Comparison of ENCODE assay signal across 15 mouse cellular contexts in genomic region chr12:103315831-103316545, GRCm38 (mm10). TPM values are rescaled to one million over a fixed set of nuclear protein-coding genes. Genes with fewer than 3 reads are reported as not detected.
A peak's percentile ranks its signal among the peaks of the same experiment; 100 is the strongest.
DNase-seq lines count a peak whose midpoint lies in the region; ATAC-seq and TF ChIP-seq lines count a peak whose summit lies in the region.
"Had no signal": no experiment of that assay in that cellular context is flagged by ENCODE, and none has a peak within 500 bp of the region (broad histone marks: within the 10 kb centered on the region; RNA-seq: fewer than 3 reads in every experiment).

No protein-coding gene starts in this region.

- no peak for TF ChIP-seq EP300 in heart, adult 2 months (IDR thresholded peaks at IDR 0.05; ENCODE audit: insufficient read depth, low read depth, low read length)

- no peak overlapping the region for H3K27ac ChIP-seq in heart, embryonic 11.5 days (ENCODE audit: low read depth, low read length)
- no peak overlapping the region for H3K27ac ChIP-seq in heart, adult 2 months
- no peak overlapping the region for H3K27ac ChIP-seq in embryonic facial prominence, embryonic 11.5 days (replicated peaks; ENCODE audit: low read depth, low read length)
- no peak overlapping the region for H3K27ac ChIP-seq in hindbrain, embryonic 14.5 days
- H3K27ac ChIP-seq in midbrain, postnatal 0 days (ENCODE audit: low read depth, low read length) = no peak overlapping the region
- no peak overlapping the region for H3K27ac ChIP-seq in left cerebral cortex, adult 2 months
- H3K27ac ChIP-seq: kidney, embryonic 15.5 days; limb, embryonic 15.5 days had no signal

- WGBS in heart, embryonic 11.5 days (ENCODE audit: insufficient replicate concordance) = 33% methylated on average over 20 of the region's 20 CpGs
- 38% methylated on average over 20 of the region's 20 CpGs for WGBS in heart, adult 2 months
- 36% methylated on average over 20 of the region's 20 CpGs for WGBS in embryonic facial prominence, embryonic 11.5 days
- WGBS in hindbrain, embryonic 14.5 days = 23% methylated on average over 20 of the region's 20 CpGs
- 21% methylated on average over 20 of the region's 20 CpGs for WGBS in midbrain, postnatal 0 days

- no peaks in the 10 kb centered on the region for H3K9me3 ChIP-seq in heart, embryonic 11.5 days (replicated peaks; ENCODE audit: control insufficient read depth, low read length)
- H3K9me3 ChIP-seq in embryonic facial prominence, embryonic 11.5 days (replicated peaks; ENCODE audit: control insufficient read depth, low read length) = no peaks in the 10 kb centered on the region
- H3K9me3 ChIP-seq in hindbrain, embryonic 14.5 days (ENCODE audit: control insufficient read depth, low read length) = no peaks in the 10 kb centered on the region
- H3K9me3 ChIP-seq in midbrain, postnatal 0 days (ENCODE audit: low read length) = no peaks in the 10 kb centered on the region
- H3K9me3 ChIP-seq: kidney, embryonic 15.5 days; limb, embryonic 15.5 days had no signal

- peaks cover 38% of the 10 kb centered on the region for H3K27me3 ChIP-seq in heart, embryonic 11.5 days (ENCODE audit: control insufficient read depth, insufficient read depth, low read length)
- H3K27me3 ChIP-seq in heart, adult 2 months (ENCODE audit: control insufficient read depth, insufficient read depth, low read length) = no peaks in the 10 kb centered on the region
- peaks cover 9% of the 10 kb centered on the region; the same call in 1 of the 2 replicates for H3K27me3 ChIP-seq in embryonic facial prominence, embryonic 11.5 days (ENCODE audit: control insufficient read depth, insufficient read depth, low read length)
- H3K27me3 ChIP-seq in hindbrain, embryonic 14.5 days (ENCODE audit: control insufficient read depth, insufficient read depth, low read length) = peaks cover 9% of the 10 kb centered on the region; the same call in 1 of the 2 replicates
- H3K27me3 ChIP-seq in midbrain, postnatal 0 days (ENCODE audit: insufficient read depth, low read length) = peaks cover 4% of the 10 kb centered on the region; the same call in 1 of the 2 replicates

- peaks cover 1% of the 10 kb centered on the region; the same call in 1 of the 2 replicates for H3K36me3 ChIP-seq in heart, embryonic 11.5 days (ENCODE audit: control insufficient read depth, insufficient read depth, low read length)
- H3K36me3 ChIP-seq in heart, adult 2 months (ENCODE audit: control insufficient read depth, insufficient read depth, low read length) = no peaks in the 10 kb centered on the region
- no peaks in the 10 kb centered on the region for H3K36me3 ChIP-seq in embryonic facial prominence, embryonic 11.5 days (replicated peaks; ENCODE audit: control insufficient read depth, insufficient read depth, low read depth, low read length)
- no peaks in the 10 kb centered on the region for H3K36me3 ChIP-seq in hindbrain, embryonic 14.5 days (replicated peaks; ENCODE audit: control insufficient read depth, insufficient read depth)
- H3K36me3 ChIP-seq in midbrain, postnatal 0 days (ENCODE audit: insufficient read depth, low read length) = no peaks in the 10 kb centered on the region
- H3K36me3 ChIP-seq: kidney, embryonic 15.5 days; limb, embryonic 15.5 days had no signal

- no peak for DNase-seq in heart, adult 2 months
- DNase-seq in embryonic facial prominence, embryonic 11.5 days (ENCODE audit: low spot score) = no peak
- DNase-seq in hindbrain, embryonic 14.5 days (ENCODE audit: low spot score) = no peak
- peak; percentile 19 for DNase-seq in midbrain, postnatal 0 days (ENCODE audit: low spot score)
- DNase-seq in left cerebral cortex, adult 2 months (ENCODE audit: extremely low spot score in 1 of 2, low spot score in 2 of 2) = no peak
- no peak for DNase-seq in ovary, postnatal 10 days (ENCODE audit: low spot score)
- DNase-seq in urinary bladder, postnatal 10 days (ENCODE audit: low spot score) = no peak
- DNase-seq: cerebellum, adult 18-20 months; right cerebral cortex, postnatal 4 days; thymus, postnatal 25 days had no signal

- no peak for ATAC-seq in heart, embryonic 11.5 days (replicated peaks; ENCODE audit: insufficient number of reproducible peaks, low FRiP score, low TSS enrichment)
- ATAC-seq in embryonic facial prominence, embryonic 11.5 days (replicated peaks; ENCODE audit: insufficient number of reproducible peaks, low FRiP score, low TSS enrichment, low read depth) = no peak
- no peak for ATAC-seq in hindbrain, embryonic 14.5 days (ENCODE audit: low FRiP score)
- ATAC-seq in midbrain, postnatal 0 days (ENCODE audit: low FRiP score) = no peak

- no peak for TF ChIP-seq POLR2A in heart, adult 2 months (IDR thresholded peaks at IDR 0.05; ENCODE audit: insufficient read depth, low read depth, low read length)

- H3K4me3 ChIP-seq in heart, embryonic 11.5 days (ENCODE audit: low read depth, low read length) = no peak overlapping the region
- no peak overlapping the region for H3K4me3 ChIP-seq in heart, adult 2 months
- 0 out of 2 replicates have a peak overlapping the region, but pooled peaks have one; percentile 6 for H3K4me3 ChIP-seq in embryonic facial prominence, embryonic 11.5 days (ENCODE audit: low read depth, low read length)
- H3K4me3 ChIP-seq in hindbrain, embryonic 14.5 days (replicated peaks; ENCODE audit: low read length) = peak overlapping the region; percentile 28
- peak overlapping the region; percentile 30; the same call in 1 of the 2 replicates for H3K4me3 ChIP-seq in midbrain, postnatal 0 days (ENCODE audit: low read depth, low read length)
- H3K4me3 ChIP-seq in left cerebral cortex, adult 2 months = no peak overlapping the region
- H3K4me3 ChIP-seq: limb, embryonic 15.5 days; megakaryocyte, embryonic 14.5 days had no signal

- no peak for TF ChIP-seq CTCF in heart, adult 2 months (IDR thresholded peaks at IDR 0.05)
- no peak for TF ChIP-seq CTCF in midbrain, postnatal 0 days (IDR thresholded peaks at IDR 0.05)
- TF ChIP-seq CTCF in left cerebral cortex, adult 2 months (IDR thresholded peaks at IDR 0.05) = no peak

- no peaks in the 10 kb centered on the region for H3K79me2 ChIP-seq in heart, adult 2 months (replicated peaks; ENCODE audit: control insufficient read depth, insufficient read depth, low read length)

- H3K9ac ChIP-seq in heart, embryonic 11.5 days (ENCODE audit: low read depth, low read length) = no peak overlapping the region
- H3K9ac ChIP-seq in heart, adult 2 months (ENCODE audit: low read depth, low read length) = no peak overlapping the region
- H3K9ac ChIP-seq in embryonic facial prominence, embryonic 11.5 days (replicated peaks; ENCODE audit: low read length) = no peak overlapping the region
- H3K9ac ChIP-seq in hindbrain, embryonic 14.5 days = peak overlapping the region; percentile 26; the same call in 1 of the 2 replicates
- H3K9ac ChIP-seq in midbrain, postnatal 0 days (replicated peaks; ENCODE audit: low read length, poor library complexity, severe bottlenecking) = no peak overlapping the region
- H3K9ac ChIP-seq: kidney, embryonic 15.5 days; limb, embryonic 15.5 days had no signal

- H3K4me2 ChIP-seq in heart, embryonic 11.5 days = 0 out of 2 replicates have a peak overlapping the region, but pooled peaks have one; percentile 9
- peak overlapping the region; percentile 19 for H3K4me2 ChIP-seq in embryonic facial prominence, embryonic 11.5 days (ENCODE audit: low read depth, low read length)
- peak overlapping the region; percentile 56 for H3K4me2 ChIP-seq in hindbrain, embryonic 14.5 days (replicated peaks)
- H3K4me2 ChIP-seq in midbrain, postnatal 0 days (ENCODE audit: low read depth, low read length, poor library complexity, severe bottlenecking) = peak overlapping the region; percentile 50

- H3K4me1 ChIP-seq in heart, embryonic 11.5 days (ENCODE audit: control insufficient read depth, insufficient read depth, low read length) = peaks cover 8% of the 10 kb centered on the region
- 0 out of 2 replicates have a peak, but pooled peaks cover 2% of the 10 kb centered on the region for H3K4me1 ChIP-seq in heart, adult 2 months (ENCODE audit: control insufficient read depth, insufficient read depth, low read length)
- peaks cover 11% of the 10 kb centered on the region for H3K4me1 ChIP-seq in embryonic facial prominence, embryonic 11.5 days (ENCODE audit: control insufficient read depth, insufficient read depth, low read length)
- peaks cover 32% of the 10 kb centered on the region for H3K4me1 ChIP-seq in hindbrain, embryonic 14.5 days (replicated peaks; ENCODE audit: control insufficient read depth, insufficient read depth, low read length)
- H3K4me1 ChIP-seq in midbrain, postnatal 0 days (ENCODE audit: insufficient read depth, low read length) = peaks cover 11% of the 10 kb centered on the region; the same call in 1 of the 2 replicates

- intact Hi-C loops in heart, adult 2 months (cut with DNase I) = no loop called here
- intact Hi-C loops in left cerebral cortex, adult 2 months (cut with DNase I) = no loop called here

RNA-seq across cellular contexts. Expression of gene Fam181a, which starts 5.2 kb away (rescaled TPM):
- polyA plus RNA-seq in heart, embryonic 11.5 days (2014; fragmentation: Nextera tagmentation; extraction: Ambion mirVana) = not detected in 2 replicates
- not detected for total RNA-seq in heart, adult 2 months (2021)
- not detected in 2 replicates for polyA plus RNA-seq in heart, adult 2 months (2012; rRNA removed)
- 4.5 and 5.1 TPM in 2 replicates for polyA plus RNA-seq in embryonic facial prominence, embryonic 11.5 days (2014; fragmentation: Nextera tagmentation; extraction: Ambion mirVana)
- 8.3 and 9.1 TPM in 2 replicates for polyA plus RNA-seq in hindbrain, embryonic 14.5 days (2014; fragmentation: Nextera tagmentation; extraction: Ambion mirVana)
- 11.2 and 14.9 TPM in 2 replicates for total RNA-seq in midbrain, postnatal 0 days (2014; rRNA removed)
- 8.9 and 11.2 TPM in 2 replicates for polyA plus RNA-seq in midbrain, postnatal 0 days (2015; fragmentation: Nextera tagmentation; extraction: Ambion mirVana)
- 1 to 10 TPM; 1.6 to 2.6 TPM for total RNA-seq in left cerebral cortex, adult 2 months (2021)
- total RNA-seq: heart, adult 18-20 months had no signal
- polyA plus RNA-seq: kidney, embryonic 15.5 days; limb, embryonic 15.5 days had no signal

RNA-seq across cellular contexts. Expression of gene Asb2, which starts 39.8 kb away (rescaled TPM):
- polyA plus RNA-seq in heart, embryonic 11.5 days (2014; fragmentation: Nextera tagmentation; extraction: Ambion mirVana) = 225 and 236 TPM in 2 replicates
- total RNA-seq in heart, adult 2 months (2021) = 100 to 1,000 TPM; 419 to 533 TPM
- 505 and 541 TPM in 2 replicates for polyA plus RNA-seq in heart, adult 2 months (2012; rRNA removed)
- 0.92 and 1.2 TPM in 2 replicates for polyA plus RNA-seq in embryonic facial prominence, embryonic 11.5 days (2014; fragmentation: Nextera tagmentation; extraction: Ambion mirVana)
- 1.5 and 1.6 TPM in 2 replicates for polyA plus RNA-seq in hindbrain, embryonic 14.5 days (2014; fragmentation: Nextera tagmentation; extraction: Ambion mirVana)
- 0.93 and 4.4 TPM in 2 replicates for total RNA-seq in midbrain, postnatal 0 days (2014; rRNA removed)
- 1.5 and 1.9 TPM in 2 replicates for polyA plus RNA-seq in midbrain, postnatal 0 days (2015; fragmentation: Nextera tagmentation; extraction: Ambion mirVana)
- 1 to 10 TPM; 3.3 to 3.7 TPM for total RNA-seq in left cerebral cortex, adult 2 months (2021)

Comparison
In these comparisons a context has a peak if more than half of its experiments do, and no peak if none do; other contexts are left out.
1. H3K4me3 ChIP-seq: peak in embryonic facial prominence, embryonic 11.5 days (single experiment), hindbrain, embryonic 14.5 days (single experiment) and midbrain, postnatal 0 days (single experiment); none in heart, embryonic 11.5 days (single experiment), heart, adult 2 months (single experiment) and left cerebral cortex, adult 2 months (single experiment).
2. RNA of gene Asb2, which starts 39.8 kb away (polyA plus RNA-seq): 505 to 541 TPM in heart, adult 2 months and 225 to 236 TPM in heart, embryonic 11.5 days; 1.5 to 1.9 TPM in midbrain, postnatal 0 days, 1.5 to 1.6 TPM in hindbrain, embryonic 14.5 days and 0.92 to 1.2 TPM in embryonic facial prominence, embryonic 11.5 days; every median in the first group is over 10 times any median in the second.
3. Peak in every context shown above with its lines, with median percentiles within 50 percentile points of each other: H3K4me2 ChIP-seq.